Mouse (Mus musculus) E14TG2a.4 (cell line): ENCODE data around the gene Cygb.

ENCODE experiments used
- CTCF ChIP-seq: conservative IDR thresholded peaks from 2 replicates; pipeline ENCODE4 v1.5.1; 2014; ENCODE audit warnings: low read length
- NANOG ChIP-seq: IDR thresholded peaks from 2 replicates; pipeline ENCODE4 v1.6.1; 2014; ENCODE audit warnings: borderline replicate concordance, low read length, mixed read lengths

- TF ChIP-seq CTCF, result peak; percentile 71
- no peak for TF ChIP-seq NANOG
Observed at GRCm38 (mm10) chr11:116671112-116671844, 17.2 kb upstream of the Cygb start.
